Mouse (Mus musculus) thymus, adult 2 months (tissue): ENCODE data around the gene Cited4.

Experiments used
- CTCF ChIP-seq: fragments of 200-500 bp; IDR thresholded peaks from 2 replicates; pipeline ENCODE4 v1.5.1; 2012; ENCODE audit warnings: mild to moderate bottlenecking, control low read depth, low read length, moderate library complexity, borderline replicate concordance; ENCODE audit not compliant: control insufficient read depth, poor library complexity, insufficient read depth; ENCODE audit errors: extremely low read depth
- POLR2A ChIP-seq: fragments of 200-500 bp; IDR thresholded peaks from 2 replicates; pipeline ENCODE4 v1.6.1; 2012; ENCODE audit warnings: mild to moderate bottlenecking, low read length, control low read depth, moderate library complexity; ENCODE audit not compliant: control insufficient read depth, poor library complexity, insufficient read depth; ENCODE audit errors: extremely low read depth

DNA sequence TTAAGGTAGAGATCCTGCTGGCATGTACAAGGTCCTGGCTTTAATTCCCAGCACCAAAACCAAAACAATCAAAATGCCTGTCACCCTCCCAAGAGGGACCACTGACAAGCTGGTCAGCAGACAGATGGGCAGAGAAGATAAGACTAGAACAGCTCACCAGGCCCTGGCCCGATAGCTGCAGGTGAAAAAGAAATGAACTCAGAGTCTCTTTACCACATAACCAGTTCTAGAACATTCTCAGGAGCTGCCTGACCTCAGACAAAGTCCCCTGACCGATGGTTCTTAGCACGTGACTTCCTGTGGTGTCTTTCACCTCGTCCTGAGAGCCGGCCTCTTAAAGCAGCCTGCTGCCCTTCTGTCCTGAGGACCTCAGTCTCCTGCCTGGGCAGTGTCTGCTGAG lies 3.2 kb downstream of the Cited4 start:
- TF ChIP-seq CTCF: no peak
- TF ChIP-seq POLR2A: no peak
